Mouse (Mus musculus): ENCODE data around the gene Kdm3a.

DNA sequence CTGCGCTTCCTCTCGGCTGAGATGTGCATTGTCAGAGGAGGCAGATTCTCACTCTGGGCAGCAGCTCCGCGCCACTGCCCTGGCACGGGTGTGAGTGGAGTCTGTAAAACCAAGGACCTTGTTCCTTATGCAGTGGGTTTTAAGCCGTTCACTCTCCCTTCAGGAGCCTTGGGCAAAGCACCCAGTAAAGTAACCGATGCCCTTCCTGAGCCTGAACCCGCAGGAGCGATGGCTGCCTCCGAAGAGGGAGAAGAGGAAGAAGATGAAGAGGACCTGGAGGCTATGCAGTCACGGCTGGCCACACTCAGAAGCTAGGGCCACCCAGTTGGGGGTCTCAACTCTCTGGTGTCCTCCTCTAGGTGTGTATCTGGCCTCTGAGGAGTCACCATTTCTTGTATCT, 53.3 kb downstream of the Kdm3a start:
- TF ChIP-seq TCF3 (IDR thresholded peaks at IDR 0.05; ENCODE audit: insufficient read length, low read depth) = no peak
- TF ChIP-seq POLR2A (IDR thresholded peaks at IDR 0.05; ENCODE audit: insufficient read length, low read depth) = no peak
- no peak for TF ChIP-seq TCF12 (IDR thresholded peaks at IDR 0.05; ENCODE audit: insufficient read depth, poor library complexity, severe bottlenecking)
- no peak for TF ChIP-seq POLR2AphosphoS2 (IDR thresholded peaks at IDR 0.05; ENCODE audit: insufficient read length, low read depth)
- TF ChIP-seq E2F4 (IDR thresholded peaks at IDR 0.05; ENCODE audit: insufficient read depth) = no peak
